Mouse (Mus musculus): ENCODE results near the gene Sit1.

DNA sequence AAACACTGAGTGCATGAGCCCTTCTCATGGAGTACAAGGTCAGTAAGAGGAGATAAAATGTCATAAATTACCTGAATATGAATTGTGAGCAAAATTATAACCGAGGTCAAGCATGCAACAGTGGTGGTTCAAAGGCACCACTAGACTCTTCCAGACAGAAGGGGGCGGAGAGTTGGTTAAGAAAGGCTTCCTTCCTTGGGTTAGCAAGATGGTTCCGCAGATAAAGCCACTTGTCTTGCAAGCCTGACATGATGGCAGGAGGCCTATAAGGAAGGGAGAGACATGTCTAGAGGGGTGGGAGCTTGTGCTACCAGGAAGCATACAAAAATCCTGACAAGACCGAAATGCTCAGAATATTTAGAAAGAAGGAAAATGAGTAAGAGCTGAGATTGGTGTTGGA is 20.7 kb upstream of the Sit1 start:
- TF ChIP-seq FOSL1 (IDR thresholded peaks at IDR 0.05; ENCODE audit: insufficient read depth, low read length, poor library complexity, severe bottlenecking) (no peak), CEBPB (IDR thresholded peaks at IDR 0.05; ENCODE audit: low read depth) (no peak), CTCF (IDR thresholded peaks at IDR 0.05; ENCODE audit: control insufficient read depth, insufficient read depth, insufficient read length) (no peak), MAX (IDR thresholded peaks at IDR 0.05) (no peak), USF1 (IDR thresholded peaks at IDR 0.05; ENCODE audit: low read depth) (no peak), MYOD1 (IDR thresholded peaks at IDR 0.05; ENCODE audit: control insufficient read depth, insufficient read length, low read depth) (no peak)

Data from C2C12 (cell line).